Mouse (Mus musculus) left cerebral cortex, postnatal 10 days (tissue): ENCODE measurements at regions not wholly inside any gene's neighbourhood (a gene's known extent, or its start where the extent isn't known, plus 50 kb on each side); places are given as distances from the start of the nearest gene placed in this dataset.

Experiments used
- DNase-seq, 2 experiments: peaks; one replicate each; pipeline ENCODE4 v3.0.0; 2021 to 2022; ENCODE audit warnings: low spot score in 2 of 2, mixed read lengths in 1 of 2; ENCODE audit errors: extremely low spot score in 1 of 2
- intact Hi-C: fragments of 180-260 bp; cut with DNase I; formaldehyde crosslinking; loops from one replicate; pipeline ENCODE4 v1.15.1; 2025

- intact Hi-C loops = no loop called here
- no peak for DNase-seq
Observed at GRCm38 (mm10) chr3:34481821-34482713, 168.1 kb upstream of the Sox2 start.

DNA sequence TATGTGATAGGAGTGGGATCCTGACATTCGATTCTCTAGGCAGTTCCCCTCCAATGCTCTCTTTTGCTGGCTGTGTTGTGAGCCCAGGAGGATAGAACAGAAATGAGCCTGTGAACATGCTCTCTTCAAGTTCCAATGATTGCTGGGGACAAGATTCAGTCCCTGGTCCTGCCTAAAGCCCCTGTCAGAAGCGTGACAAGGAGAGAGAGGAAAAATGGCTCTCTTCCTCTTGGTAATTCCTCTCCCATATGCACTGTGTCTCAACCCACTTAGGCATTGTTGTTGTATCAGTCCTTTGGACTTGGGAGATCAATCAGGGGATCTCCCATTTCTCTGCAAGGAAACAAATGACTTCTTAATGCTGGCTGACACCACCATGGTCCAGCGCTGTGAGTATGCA, 168.9 kb upstream of the Sox2 start:
- DNase-seq = no peak
- intact Hi-C loops = no loop called here

- intact Hi-C loops = no loop called here
- no peak for DNase-seq
Observed at GRCm38 (mm10) chr3:34474126-34474525, 176.1 kb upstream of the Sox2 start.

DNA sequence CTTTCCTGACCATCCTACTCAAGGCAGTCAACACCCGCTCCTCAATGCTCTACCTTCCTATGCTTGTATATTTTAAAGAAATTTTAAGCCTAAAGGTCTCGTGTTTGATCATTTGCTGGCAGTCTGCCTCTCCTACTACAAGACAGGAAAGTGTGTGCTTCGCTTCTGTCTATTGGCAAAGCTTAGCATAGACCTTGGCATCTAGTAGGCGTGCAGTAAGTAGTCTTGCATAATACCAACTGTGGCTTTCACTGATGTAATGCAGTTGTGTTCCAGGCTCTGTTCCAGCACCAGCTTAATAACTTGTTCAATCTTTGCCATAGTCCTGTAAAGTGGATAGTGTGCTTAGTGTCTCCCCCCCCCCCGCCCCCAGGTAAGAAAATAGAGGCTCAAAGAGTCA, 179.5 kb upstream of the Sox2 start:
- intact Hi-C loops = no loop called here
- DNase-seq = no peak

DNA sequence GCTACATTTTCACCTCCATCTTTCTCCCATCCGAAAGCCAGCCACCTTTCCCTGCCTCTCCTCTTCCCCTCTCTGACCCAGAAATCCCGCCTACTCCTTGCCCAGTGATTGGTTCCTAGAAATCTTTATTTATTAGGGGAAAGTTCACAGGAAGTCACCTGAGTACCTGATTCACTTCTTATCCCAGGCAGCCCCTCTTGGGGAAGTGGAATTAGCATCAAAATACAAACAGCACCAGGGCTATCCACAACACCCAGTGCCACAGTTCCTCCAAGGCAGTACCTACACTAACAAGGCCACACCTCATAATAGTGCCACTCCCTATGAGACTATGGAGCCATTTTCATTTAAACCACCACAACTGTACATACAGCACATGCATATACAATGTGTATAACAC, 180.3 kb upstream of the Sox2 start:
- intact Hi-C loops = no loop called here
- DNase-seq = no peak

DNA sequence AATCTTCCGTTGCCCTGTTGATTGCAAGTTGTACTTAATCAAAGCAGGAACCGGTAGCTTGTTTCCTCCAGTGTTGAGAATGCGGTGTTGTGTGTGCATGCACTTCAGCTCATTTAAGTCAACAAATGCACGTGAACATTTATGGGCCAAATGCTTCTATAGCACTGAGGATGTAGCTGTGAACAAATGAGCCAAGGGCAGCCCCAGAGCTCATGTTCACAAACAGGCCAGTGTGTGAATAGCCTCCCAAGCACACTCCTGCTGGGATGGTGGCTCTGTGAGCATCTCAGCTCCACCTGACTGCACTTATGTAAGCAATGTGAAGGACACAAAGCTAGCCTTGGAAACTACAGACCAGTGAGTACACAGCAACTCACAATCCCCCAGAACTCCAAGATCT, 183.9 kb upstream of the Sox2 start:
- intact Hi-C loops = no loop called here
- no peak for DNase-seq

DNA sequence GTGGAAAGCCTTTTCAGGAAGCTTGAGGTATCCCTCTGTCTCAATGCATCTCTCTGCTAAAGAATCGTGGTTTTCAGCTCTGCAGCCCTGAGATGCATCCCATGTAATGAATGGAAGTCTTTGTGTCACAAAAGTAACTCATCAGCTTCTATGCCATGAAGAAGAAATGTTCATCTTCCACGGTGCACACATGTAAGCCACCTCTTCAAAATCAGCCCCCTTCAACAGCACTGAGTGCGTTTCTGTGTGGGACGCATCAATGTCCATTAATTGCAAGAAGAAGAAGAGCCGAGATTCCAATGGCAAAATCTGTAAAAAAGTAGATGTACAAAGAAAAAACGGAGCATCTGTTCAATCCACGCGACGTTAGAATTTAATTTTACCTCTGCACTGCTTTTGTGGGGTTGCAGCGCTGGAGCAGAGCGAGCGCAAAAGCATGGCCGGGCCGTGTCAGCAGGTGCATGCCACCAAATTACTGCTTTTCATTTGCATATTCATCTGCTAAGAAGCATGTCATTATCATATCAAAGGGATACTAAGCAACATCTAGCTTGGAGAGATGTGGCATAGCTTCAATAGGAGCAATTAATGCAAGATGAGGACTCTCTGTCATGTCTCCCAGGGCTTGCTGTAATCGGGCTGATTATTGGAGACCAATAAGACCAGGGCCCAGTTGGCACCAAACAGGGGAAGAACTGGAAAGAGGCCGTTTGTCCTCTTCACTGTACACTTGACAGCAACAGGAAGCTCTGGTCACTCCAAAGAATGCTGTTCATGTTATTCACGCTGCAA, 185.0 kb upstream of the Sox2 start:
- DNase-seq = no peak
- intact Hi-C loops = no loop called here

GRCm38 (mm10) chr3:34458766-34459165, 191.4 kb upstream of the Sox2 start:
- DNase-seq = no peak
- intact Hi-C loops = no loop called here

DNA sequence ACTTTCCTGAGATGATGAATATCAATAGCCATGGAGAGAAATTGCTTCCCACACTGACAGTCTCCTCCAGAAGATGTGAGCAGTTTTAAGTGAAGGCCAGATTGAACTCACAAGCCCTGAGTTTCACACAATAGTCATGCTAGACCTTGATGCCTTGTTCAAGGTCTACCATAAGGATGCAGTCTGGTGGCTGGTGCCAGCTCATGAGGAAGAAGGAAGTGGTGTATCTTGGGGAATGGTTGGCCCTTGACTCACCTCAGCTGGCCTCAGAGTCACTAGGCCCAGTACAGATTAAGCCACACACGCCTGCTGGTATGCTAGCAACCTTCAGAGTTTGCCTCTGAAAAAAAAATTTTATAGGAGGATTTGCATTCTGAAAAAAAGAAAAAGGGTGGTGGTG, 192.4 kb upstream of the Sox2 start:
- intact Hi-C loops = no loop called here
- no peak for DNase-seq

DNA sequence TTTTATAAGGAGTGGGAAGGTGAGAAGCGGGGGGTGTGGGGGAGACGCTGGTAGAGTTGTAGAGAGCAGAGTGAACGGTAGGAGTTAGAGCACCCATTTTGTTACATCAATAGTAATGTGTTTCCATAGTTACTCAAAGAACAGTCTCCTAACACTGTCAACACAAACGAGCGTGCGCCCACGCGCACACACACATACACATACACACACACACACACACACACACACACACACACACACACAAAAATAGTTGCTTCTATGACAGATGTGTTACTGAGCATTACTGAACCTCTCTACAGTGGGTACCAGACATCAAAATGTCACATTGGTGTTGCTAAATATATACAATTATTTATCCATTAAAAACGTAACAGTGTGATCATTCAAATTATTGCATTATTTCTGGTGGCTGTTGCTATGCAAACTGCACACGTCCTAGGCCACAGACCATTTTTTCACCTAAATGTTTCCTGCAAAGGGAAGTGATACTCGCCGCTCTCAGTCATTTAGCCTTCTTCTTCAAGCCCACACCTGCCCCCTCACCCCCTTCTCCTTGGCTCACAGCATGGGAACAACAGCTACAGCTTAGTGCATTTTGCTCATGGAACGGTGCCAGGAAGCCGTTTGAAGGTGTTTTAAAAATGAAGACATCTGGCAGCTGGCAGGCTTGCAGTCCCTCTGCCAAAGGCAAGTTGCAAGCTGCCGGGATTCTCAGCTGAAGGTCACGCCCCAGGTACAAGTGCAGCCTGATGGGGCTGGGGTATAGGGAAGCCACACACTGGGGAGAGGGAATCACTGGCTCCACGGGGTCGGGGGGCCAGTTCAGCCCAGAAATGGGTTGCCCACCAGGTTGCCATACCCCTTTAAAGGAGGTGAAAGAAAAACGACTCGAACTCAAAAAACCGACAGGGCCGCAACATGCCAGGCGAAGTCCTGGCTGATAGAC, 193.4 kb upstream of the Sox2 start:
- peak in 1 of 2 experiments; percentile 57 for DNase-seq
- intact Hi-C loops = no loop called here

GRCm38 (mm10) chr3:34454026-34454624, 196.1 kb upstream of the Sox2 start:
- intact Hi-C loops = no loop called here
- no peak for DNase-seq

DNA sequence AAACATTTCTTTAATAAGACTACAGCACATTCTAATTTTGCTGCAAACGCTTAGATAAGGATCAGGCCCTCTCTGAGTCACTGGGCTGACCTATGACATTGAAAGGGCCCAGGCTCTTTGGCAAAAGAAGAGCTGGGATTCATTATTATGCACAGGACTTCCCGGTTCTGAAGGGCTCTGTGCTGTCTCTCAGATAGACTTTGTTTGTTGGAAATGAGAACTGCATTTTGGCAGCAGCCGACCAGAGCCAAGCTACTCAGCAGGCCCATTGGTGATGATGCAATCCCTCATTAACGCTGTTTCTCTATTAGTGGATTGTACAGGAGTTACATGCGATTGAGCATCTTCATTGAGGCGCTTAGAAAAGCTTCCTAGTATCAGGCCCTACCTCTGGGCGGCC, 204.9 kb upstream of the Sox2 start:
- peak in 1 of 2 experiments; percentile 58 for DNase-seq
- intact Hi-C loops = loop anchor here (2.0 kb wide), 1 partner anchor 197 kb away; no protein-coding TSS in a partner anchor

DNA sequence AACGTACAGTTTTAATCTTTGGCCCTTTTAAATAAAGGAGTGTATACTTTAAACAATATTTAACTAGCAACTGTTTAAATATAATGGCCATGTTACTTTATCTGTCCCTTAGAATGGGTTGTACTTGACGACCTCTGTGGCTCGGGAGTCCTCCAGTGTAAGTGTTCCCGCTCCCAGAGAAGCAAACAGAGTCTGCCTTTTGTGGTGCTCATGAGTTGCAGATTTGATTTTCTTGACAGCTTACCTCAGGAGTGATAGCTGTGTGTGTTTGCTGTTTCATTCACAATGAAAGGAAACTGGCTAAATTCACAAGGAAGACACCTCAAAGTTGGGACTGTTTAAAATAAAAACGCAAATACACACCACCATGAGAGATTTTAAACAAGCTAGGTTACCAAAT, 205.4 kb upstream of the Sox2 start:
- no peak for DNase-seq
- intact Hi-C loops = loop anchor here (2.0 to 5.0 kb wide), 2 partner anchors 117 to 198 kb away; no protein-coding TSS in a partner anchor

GRCm38 (mm10) chr3:34443731-34444628, 206.2 kb upstream of the Sox2 start:
- peak; percentile 71 to 80 for DNase-seq
- intact Hi-C loops = loop anchor here (2.0 to 5.0 kb wide), 2 partner anchors 118 to 199 kb away; no protein-coding TSS in a partner anchor

GRCm38 (mm10) chr3:34443307-34443706, 206.9 kb upstream of the Sox2 start:
- intact Hi-C loops = loop anchor here (5.0 kb wide), 1 partner anchor 119 kb away; no protein-coding TSS in a partner anchor

GRCm38 (mm10) chr3:34441792-34442191, 208.4 kb upstream of the Sox2 start:
- intact Hi-C loops = loop anchor here (5.0 kb wide), 1 partner anchor 121 kb away; no protein-coding TSS in a partner anchor
- DNase-seq = no peak

More at GRCm38 (mm10) chr3:34443307-34443706, 206.9 kb upstream of the Sox2 start:
- DNase-seq = no peak

DNA sequence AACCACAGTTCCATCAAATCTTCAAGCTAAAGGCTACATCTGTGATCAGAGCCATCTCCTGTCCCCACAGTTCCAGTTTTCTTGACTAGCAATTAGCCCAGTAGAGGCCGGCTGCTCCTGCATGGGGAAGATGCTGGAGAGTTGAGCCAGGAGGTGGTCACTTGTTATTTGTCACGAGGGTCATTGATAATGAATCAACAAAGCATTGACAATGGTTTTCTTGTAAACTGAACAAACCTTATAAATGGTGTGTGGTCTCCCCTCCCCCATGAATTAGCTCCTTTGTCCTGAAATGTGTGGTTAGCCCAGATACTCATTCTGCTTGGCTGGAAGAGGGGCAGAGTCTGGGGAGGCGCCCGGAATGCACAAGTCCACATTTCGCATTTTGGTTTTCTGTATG, 208.9 kb upstream of the Sox2 start:
- intact Hi-C loops = loop anchor here (5.0 kb wide), 1 partner anchor 121 kb away; no protein-coding TSS in a partner anchor
- no peak for DNase-seq
